Comparison of ENCODE assay signal across 10 mouse cellular contexts in genomic region chr1:66320378-66321135, GRCm38 (mm10).
DNase-seq lines count a peak whose midpoint lies in the region; ATAC-seq lines count a peak whose summit lies in the region.
"Had no signal": no experiment of that assay in that cellular context is flagged by ENCODE, and none has a peak within 500 bp of the region (broad histone marks: within the 10 kb centered on the region; RNA-seq: fewer than 3 reads in every experiment).

No protein-coding gene starts in this region.

- H3K27ac ChIP-seq in embryonic facial prominence, embryonic 10.5 days (replicated peaks), result no peak overlapping the region
- peak overlapping the region; percentile 98 for H3K27ac ChIP-seq in hindbrain, embryonic 15.5 days (replicated peaks)
- peak overlapping the region; percentile 94 for H3K27ac ChIP-seq in neural tube, embryonic 15.5 days (replicated peaks)
- H3K27ac ChIP-seq: lung, embryonic 15.5 days; stomach, embryonic 15.5 days had no signal

- H3K27me3 ChIP-seq in embryonic facial prominence, embryonic 10.5 days (replicated peaks; ENCODE audit: low read depth, poor library complexity, severe bottlenecking), result no peaks in the 10 kb centered on the region
- H3K27me3 ChIP-seq in hindbrain, embryonic 15.5 days, result no peaks in the 10 kb centered on the region
- no peaks in the 10 kb centered on the region for H3K27me3 ChIP-seq in neural tube, embryonic 15.5 days (replicated peaks)
- H3K27me3 ChIP-seq: lung, embryonic 15.5 days; stomach, embryonic 15.5 days had no signal

- peak; percentile 50 for ATAC-seq in hindbrain, embryonic 15.5 days (ENCODE audit: low FRiP score, low read depth)
- peak; percentile 42; the same call in 1 of the 2 replicates for ATAC-seq in neural tube, embryonic 15.5 days (ENCODE audit: low FRiP score)

- H3K4me1 ChIP-seq in embryonic facial prominence, embryonic 10.5 days, result peaks cover 20% of the 10 kb centered on the region
- H3K4me1 ChIP-seq in hindbrain, embryonic 15.5 days (replicated peaks), result peaks cover 32% of the 10 kb centered on the region
- peaks cover 26% of the 10 kb centered on the region for H3K4me1 ChIP-seq in neural tube, embryonic 15.5 days
- H3K4me1 ChIP-seq: lung, embryonic 15.5 days; stomach, embryonic 15.5 days had no signal

- intact Hi-C loops in gastrocnemius, postnatal 36 days (cut with DNase I), result no loop called here

- no peaks in the 10 kb centered on the region for H3K9me3 ChIP-seq in embryonic facial prominence, embryonic 10.5 days
- H3K9me3 ChIP-seq in hindbrain, embryonic 15.5 days, result no peaks in the 10 kb centered on the region
- H3K9me3 ChIP-seq in neural tube, embryonic 15.5 days (replicated peaks), result no peaks in the 10 kb centered on the region
- H3K9me3 ChIP-seq: lung, embryonic 15.5 days; stomach, embryonic 15.5 days had no signal

- H3K9ac ChIP-seq in hindbrain, embryonic 15.5 days, result peak overlapping the region; percentile 22; the same call in 1 of the 2 replicates
- H3K9ac ChIP-seq in neural tube, embryonic 15.5 days (replicated peaks), result 0 out of 2 replicates have a peak overlapping the region, but pooled peaks have one; percentile 14
- H3K9ac ChIP-seq: lung, embryonic 15.5 days; stomach, embryonic 15.5 days had no signal

- peak; percentile 46 for DNase-seq in layer of hippocampus, adult 9-11 months
- no peak for DNase-seq in layer of hippocampus, postnatal 25 days (ENCODE audit: extremely low spot score in 1 of 2, low spot score in 1 of 2)
- DNase-seq in embryonic facial prominence, embryonic 10.5 days (ENCODE audit: low spot score), result peak; percentile 13
- no peak for DNase-seq in gastrocnemius, postnatal 36 days
- DNase-seq in gastrocnemius, postnatal 25 days, result no peak
- no peak for DNase-seq in testis, postnatal 10 days (ENCODE audit: low spot score)

- no peaks in the 10 kb centered on the region for H3K36me3 ChIP-seq in embryonic facial prominence, embryonic 10.5 days (replicated peaks)
- no peaks in the 10 kb centered on the region for H3K36me3 ChIP-seq in hindbrain, embryonic 15.5 days
- H3K36me3 ChIP-seq in neural tube, embryonic 15.5 days, result no peaks in the 10 kb centered on the region
- H3K36me3 ChIP-seq: lung, embryonic 15.5 days; stomach, embryonic 15.5 days had no signal

- WGBS in embryonic facial prominence, embryonic 10.5 days, result 70% methylated on average over 2 of the region's 2 CpGs
- 34% methylated on average over 2 of the region's 2 CpGs for WGBS in hindbrain, embryonic 15.5 days
- 41% methylated on average over 2 of the region's 2 CpGs for WGBS in neural tube, embryonic 15.5 days

- peak overlapping the region; percentile 63 for H3K4me2 ChIP-seq in hindbrain, embryonic 15.5 days
- H3K4me2 ChIP-seq in neural tube, embryonic 15.5 days, result peak overlapping the region; percentile 65
- H3K4me2 ChIP-seq: lung, embryonic 15.5 days; stomach, embryonic 15.5 days had no signal

- no peak overlapping the region for H3K4me3 ChIP-seq in embryonic facial prominence, embryonic 10.5 days
- H3K4me3 ChIP-seq in hindbrain, embryonic 15.5 days, result peak overlapping the region; percentile 23; the same call in 1 of the 2 replicates
- no peak overlapping the region for H3K4me3 ChIP-seq in neural tube, embryonic 15.5 days (replicated peaks)
- H3K4me3 ChIP-seq: lung, embryonic 15.5 days; stomach, embryonic 15.5 days had no signal

Comparison
In these comparisons a context has a peak if more than half of its experiments do, and no peak if none do; other contexts are left out.
1. DNase-seq: peak in layer of hippocampus, adult 9-11 months (single experiment) and embryonic facial prominence, embryonic 10.5 days (single experiment); none in layer of hippocampus, postnatal 25 days (0 of 2), gastrocnemius, postnatal 36 days (0 of 2), gastrocnemius, postnatal 25 days (single experiment) and testis, postnatal 10 days (single experiment).